In the genomic region with DNA sequence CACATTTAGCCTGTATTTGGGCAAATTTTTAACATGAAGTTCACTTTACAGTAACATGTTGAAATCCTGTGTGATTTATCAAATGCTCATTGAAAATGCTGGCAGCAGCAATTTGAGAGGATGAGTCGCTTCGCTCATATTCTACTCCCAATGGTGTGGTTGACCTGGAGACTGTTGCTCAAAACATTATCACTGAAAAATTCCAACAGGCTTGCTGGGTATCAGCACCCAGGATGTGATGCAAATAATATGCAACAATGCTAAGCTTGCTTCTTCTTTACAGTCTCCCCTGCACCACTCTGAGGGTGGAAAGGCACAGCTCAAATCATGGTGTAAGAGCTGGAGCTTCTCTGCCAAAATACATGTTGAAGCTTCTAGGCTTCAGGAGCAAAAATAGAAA, we compare ENCODE assay signal across 25 mouse cellular contexts.
DNase-seq lines count a peak whose midpoint lies in the region; ATAC-seq and TF ChIP-seq lines count a peak whose summit lies in the region.
"Had no signal": no experiment of that assay in that cellular context is flagged by ENCODE, and none has a peak within 500 bp of the region (broad histone marks: within the 10 kb centered on the region; RNA-seq: fewer than 3 reads in every experiment).

No protein-coding gene starts in this region.

- no peaks in the 10 kb centered on the region for H3K36me3 ChIP-seq in myocyte (ENCODE audit: control insufficient read depth, insufficient read depth)
- H3K36me3 ChIP-seq: embryonic facial prominence, embryonic 10.5 days; embryonic facial prominence, embryonic 12.5 days; forebrain, embryonic 10.5 days; forebrain, embryonic 12.5 days; G1E had no signal

- H3K79me2 ChIP-seq in myocyte (ENCODE audit: control insufficient read depth, insufficient read depth): no peaks in the 10 kb centered on the region

- H3ac ChIP-seq in myocyte (ENCODE audit: control insufficient read depth, insufficient read length): no peak overlapping the region

- ATAC-seq in CD4-positive, CD25-positive, alpha-beta regulatory T cell, adult 4 months: no peak
- ATAC-seq: activated CD4-positive, CD25-positive, alpha-beta regulatory T cell, adult 4 months; forebrain, embryonic 14.5 days; forebrain, embryonic 16.5 days; Patski had no signal

- H3K4me2 ChIP-seq in myocyte (ENCODE audit: low read depth): no peak overlapping the region
- H3K4me2 ChIP-seq: embryonic facial prominence, embryonic 12.5 days; forebrain, embryonic 12.5 days had no signal

- TF ChIP-seq POLR2A in myocyte (IDR thresholded peaks at IDR 0.05; ENCODE audit: insufficient read length, low read depth): no peak

- H3K4me3 ChIP-seq in myocyte: no peak overlapping the region
- H3K4me3 ChIP-seq: embryonic facial prominence, embryonic 10.5 days; embryonic facial prominence, embryonic 12.5 days; erythroblast, embryonic 14.5 days; forebrain, embryonic 10.5 days; forebrain, embryonic 12.5 days had no signal

- H3K27me3 ChIP-seq in myocyte (ENCODE audit: control insufficient read depth, insufficient read depth, insufficient read length): no peaks in the 10 kb centered on the region
- H3K27me3 ChIP-seq: CH12.LX; embryonic facial prominence, embryonic 12.5 days; forebrain, embryonic 12.5 days had no signal

- peak; percentile 34 for DNase-seq in heart, adult 11 months
- no peak for DNase-seq in heart, adult 8-10 months (ENCODE audit: low spot score)
- DNase-seq in NIH3T3 (ENCODE audit: low read depth): peak; percentile 74
- DNase-seq in kidney, postnatal 4 days: no peak
- DNase-seq: adrenal gland, adult 8-10 months; adrenal gland, postnatal 14 days; adrenal gland, postnatal 36 days; cerebellum, adult 11-12 months; cerebellum, adult 2 months; cerebellum, adult 9-10 months; cerebellum, postnatal 10 days; cerebellum, postnatal 25 days had no signal

TF ChIP-seq in myocyte, 11 proteins besides CTCF, POLR2A, EP300 and RAD21:
- TF ChIP-seq CEBPB (IDR thresholded peaks at IDR 0.05; ENCODE audit: insufficient read depth, poor library complexity, severe bottlenecking) (peak; percentile 87), MYOD1 (IDR thresholded peaks at IDR 0.05; ENCODE audit: control insufficient read depth in 1 of 3, insufficient read length in 2 of 3, low read depth in 2 of 3) (no peak)

Comparison
In these comparisons a context has a peak if more than half of its experiments do, and no peak if none do; other contexts are left out.
1. DNase-seq: peak in heart, adult 11 months (single experiment) and NIH3T3 (single experiment); none in heart, adult 8-10 months (single experiment) and kidney, postnatal 4 days (0 of 2).